Mouse (Mus musculus) cerebellum, adult 2 months (tissue): ENCODE results near the gene Bcan.

Experiments used
- CTCF ChIP-seq: fragments of 200-500 bp; IDR thresholded peaks from 2 replicates; pipeline ENCODE4 v1.5.1; 2011; ENCODE audit warnings: low read depth, mild to moderate bottlenecking, control low read depth, low read length, moderate library complexity, borderline replicate concordance; ENCODE audit not compliant: insufficient read depth
- POLR2A ChIP-seq: fragments of 200-500 bp; IDR thresholded peaks from 2 replicates; pipeline ENCODE4 v1.6.1; 2011; ENCODE audit warnings: low read length, control low read depth, borderline replicate concordance; ENCODE audit not compliant: insufficient read depth

DNA sequence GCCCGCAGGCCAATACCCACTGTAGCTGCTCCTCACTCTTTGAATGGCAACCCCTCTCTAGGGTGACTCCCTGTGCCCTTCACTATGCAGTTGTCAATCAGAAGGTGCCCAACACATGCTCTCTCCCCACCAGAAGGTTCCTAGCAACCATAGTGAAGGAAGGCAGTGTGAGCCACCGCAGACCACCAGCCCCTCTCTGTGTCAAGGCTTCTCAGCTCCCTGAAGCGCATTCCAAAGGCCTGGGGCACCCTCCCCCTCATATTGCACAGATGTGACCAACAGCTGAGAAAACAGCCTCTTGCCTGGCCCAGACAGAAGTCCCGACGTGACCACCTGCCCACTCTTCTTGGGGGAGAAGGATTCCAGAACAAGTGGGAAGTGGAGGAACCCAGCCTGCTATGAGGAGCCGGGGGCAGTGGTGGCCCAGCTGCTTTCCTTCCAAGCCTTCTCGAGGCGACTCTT is 27.8 kb downstream of the Bcan start:
- TF ChIP-seq POLR2A (no peak), CTCF (no peak)
